Mouse (Mus musculus): ENCODE measurements around the gene Gm3409. TPM values are rescaled to one million over a fixed set of nuclear protein-coding genes. Genes with fewer than 3 reads are reported as not detected.

Gene Gm3409
- not detected in 2 replicates for total RNA-seq (2023)

GRCm38 (mm10) chr5:146537347-146537746 lies at the start of gene Gm3409:
TSS of gene Gm3409 (plus strand) at chr5:146537647.

GRCm38 (mm10) chr5:146491063-146491462 lies 46.4 kb upstream of the Gm3409 start, which contains the start of gene Gm6370:
TSS of gene Gm6370 (plus strand) at chr5:146491363.

GRCm38 (mm10) chr5:146502099-146502498 lies 35.3 kb upstream of the Gm3409 start, which contains the start of gene 4930449I24Rik:
TSS of gene 4930449I24Rik (plus strand) at chr5:146502399.

GRCm38 (mm10) chr5:146513823-146514222 lies 23.6 kb upstream of the Gm3409 start, which contains the start of gene Gm3402:
TSS of gene Gm3402 (plus strand) at chr5:146514123.

GRCm38 (mm10) chr5:146525501-146525900 lies 11.9 kb upstream of the Gm3409 start, which contains the start of gene Gm3404:
TSS of gene Gm3404 (plus strand) at chr5:146525801.

GRCm38 (mm10) chr5:146555836-146556235 lies 18.4 kb downstream of the Gm3409 start, which contains the start of gene Gm3415:
TSS of gene Gm3415 (plus strand) at chr5:146556136.

GRCm38 (mm10) chr5:146584478-146585306 lies 47.2 kb downstream of the Gm3409 start, which contains the start of gene Gpr12:
TSS of gene Gpr12 (minus strand) at chr5:146585239.

Other genes starting within 250 kb of the Gm3409 start
- gene Wasf3, start 152.7 kb upstream of the Gm3409 start, total RNA-seq (2023) = not detected in 2 replicates
- gene Gm6408, start 55.7 kb upstream of the Gm3409 start, total RNA-seq (2023) = not detected in 2 replicates
- gene Gm6370, start 46.3 kb upstream of the Gm3409 start, total RNA-seq (2023) = not detected in 2 replicates
- gene 4930449I24Rik, start 35.2 kb upstream of the Gm3409 start, total RNA-seq (2023) = not detected in 2 replicates
- gene Gm3402, start 23.5 kb upstream of the Gm3409 start, total RNA-seq (2023) = not detected in 2 replicates
- not detected in 2 replicates for gene Gm3404, start 11.8 kb upstream of the Gm3409 start, total RNA-seq (2023)
- not detected in 2 replicates for gene Gm3415, start 18.5 kb downstream of the Gm3409 start, total RNA-seq (2023)
- not detected in 2 replicates for gene Gpr12, start 47.6 kb downstream of the Gm3409 start, total RNA-seq (2023)

All from neutrophil, adult 65 days (primary cell).